Mouse (Mus musculus): ENCODE data around the gene Shisa4. TPM values are rescaled to one million over a fixed set of nuclear protein-coding genes. Genes with fewer than 3 reads are reported as not detected.

The Shisa4 gene
- total and polyA plus RNA-seq, 3 experiments, result 2.2 to 10.4 (median 2.3) TPM

- 20% methylated on average over 8 of the region's 8 CpGs for WGBS
- H3K27me3 ChIP-seq (ENCODE audit: control insufficient read depth, insufficient read depth, low read length), result no peaks in the 10 kb centered on the region
- intact Hi-C loops (cut with DNase I), result no loop called here
- H3K4me3 ChIP-seq, result no peak within 1 kb of the TSS
- no peaks in the 10 kb centered on the region for H3K79me2 ChIP-seq (replicated peaks; ENCODE audit: control insufficient read depth, insufficient read depth, low read length)
- no peaks in the 10 kb centered on the region for H3K4me1 ChIP-seq (ENCODE audit: control insufficient read depth, insufficient read depth, low read length)
- H3K27ac ChIP-seq, result no peak within 1 kb of the TSS; the same call in 1 of the 2 replicates
- TF ChIP-seq POLR2A (IDR thresholded peaks at IDR 0.05; ENCODE audit: insufficient read depth, low read depth, low read length) (no peak), EP300 (IDR thresholded peaks at IDR 0.05; ENCODE audit: insufficient read depth, low read depth, low read length) (no peak), CTCF (IDR thresholded peaks at IDR 0.05) (no peak)
- H3K36me3 ChIP-seq (ENCODE audit: control insufficient read depth, insufficient read depth, low read length), result no peaks in the 10 kb centered on the region
- 0 out of 2 replicates have a peak within 1 kb of the TSS, but pooled peaks have one; percentile 2 for H3K9ac ChIP-seq (ENCODE audit: low read depth, low read length)
- DNase-seq, result peak in 1 of 2 experiments; percentile 15
Observed at GRCm38 (mm10) chr1:135324571-135324970, 50.5 kb downstream of the Shisa4 start, which contains the start of gene Lmod1. Lmod1 (plus strand) TSS chr1:135324807.

DNA sequence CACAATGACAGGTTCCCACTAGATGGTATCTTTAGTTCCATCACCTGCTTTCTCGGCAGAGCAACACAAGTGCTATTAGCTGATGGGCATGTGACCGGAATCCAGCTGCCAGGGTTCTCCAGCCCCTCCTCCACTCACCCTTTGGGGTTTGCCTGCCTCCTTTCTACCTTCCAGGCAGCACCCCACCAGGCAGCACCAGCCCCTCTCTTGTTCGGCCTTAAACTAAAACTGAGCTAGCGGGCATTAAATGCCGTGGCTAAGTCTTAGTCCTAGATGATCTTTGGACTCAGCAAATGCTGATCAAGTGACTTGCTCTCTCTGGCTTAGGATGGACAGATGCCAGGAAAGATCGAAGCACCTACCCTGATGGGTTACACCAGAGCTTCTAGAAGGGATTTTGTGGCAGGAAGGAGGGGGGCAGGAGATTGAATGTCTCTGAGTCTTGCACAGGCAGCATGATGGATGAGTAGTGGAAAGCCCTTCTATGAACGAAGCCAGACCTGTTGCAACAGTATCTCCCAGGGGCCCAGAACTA, 51.6 kb downstream of the Shisa4 start:
- H3K4me3 ChIP-seq, result no peak overlapping the region
- no peak overlapping the region for H3K27ac ChIP-seq
- no peak for TF ChIP-seq CTCF (IDR thresholded peaks at IDR 0.05)
- TF ChIP-seq POLR2A (IDR thresholded peaks at IDR 0.05; ENCODE audit: insufficient read depth, low read depth, low read length), result no peak
- TF ChIP-seq EP300 (IDR thresholded peaks at IDR 0.05; ENCODE audit: insufficient read depth, low read depth, low read length), result no peak
- H3K36me3 ChIP-seq (ENCODE audit: control insufficient read depth, insufficient read depth, low read length), result no peaks in the 10 kb centered on the region
- H3K27me3 ChIP-seq (ENCODE audit: control insufficient read depth, insufficient read depth, low read length), result no peaks in the 10 kb centered on the region
- intact Hi-C loops (cut with DNase I), result no loop called here
- DNase-seq, result no peak
- 92% methylated on average over 7 of the region's 7 CpGs for WGBS
- no peak overlapping the region for H3K9ac ChIP-seq (ENCODE audit: low read depth, low read length)
- no peaks in the 10 kb centered on the region for H3K4me1 ChIP-seq (ENCODE audit: control insufficient read depth, insufficient read depth, low read length)
- H3K79me2 ChIP-seq (replicated peaks; ENCODE audit: control insufficient read depth, insufficient read depth, low read length), result no peaks in the 10 kb centered on the region

Other genes starting within 250 kb of the Shisa4 start
- gene Ptpn7, start 242.5 kb downstream of the Shisa4 start, total RNA-seq (2021), result under 1 TPM; 0.73 to 0.82 TPM
- 0.82 and 1.4 TPM in 2 replicates for gene Ptpn7, start 242.5 kb downstream of the Shisa4 start, polyA plus RNA-seq (2012; rRNA removed)
- gene Arl8a, start 228.4 kb downstream of the Shisa4 start, total RNA-seq (2021), result 10 to 100 TPM; 20.1 to 21.0 TPM
- gene Arl8a, start 228.4 kb downstream of the Shisa4 start, polyA plus RNA-seq (2012; rRNA removed), result 30.5 and 32.5 TPM in 2 replicates
- under 1 TPM; 0.97 to 0.98 TPM for gene Gpr37l1, start 207.6 kb downstream of the Shisa4 start, total RNA-seq (2021)
- gene Gpr37l1, start 207.6 kb downstream of the Shisa4 start, polyA plus RNA-seq (2012; rRNA removed), result 2.3 and 3.6 TPM in 2 replicates
- gene Elf3, start 116.7 kb downstream of the Shisa4 start, total RNA-seq (2021), result not detected
- gene Elf3, start 116.7 kb downstream of the Shisa4 start, polyA plus RNA-seq (2012; rRNA removed), result 2.0 TPM in 1 of 2 replicates, not detected in the other
- 10 to 100 TPM; 20.0 to 22.6 TPM for gene Rnpep, start 91.2 kb downstream of the Shisa4 start, total RNA-seq (2021)
- 14.0 and 14.4 TPM in 2 replicates for gene Rnpep, start 91.2 kb downstream of the Shisa4 start, polyA plus RNA-seq (2012; rRNA removed)
- 100 to 1,000 TPM; 325 to 370 TPM for gene Timm17a, start 61.5 kb downstream of the Shisa4 start, total RNA-seq (2021)
- 185 and 239 TPM in 2 replicates for gene Timm17a, start 61.5 kb downstream of the Shisa4 start, polyA plus RNA-seq (2012; rRNA removed)
- 1 to 10 TPM; 3.7 to 4.7 TPM for gene Lmod1, start 50.4 kb downstream of the Shisa4 start, total RNA-seq (2021)
- 4.8 and 6.4 TPM in 2 replicates for gene Lmod1, start 50.4 kb downstream of the Shisa4 start, polyA plus RNA-seq (2012; rRNA removed)
- 10 to 100 TPM; 31.9 to 35.3 TPM for gene Ipo9, start 55.3 kb upstream of the Shisa4 start, total RNA-seq (2021)
- 40.8 and 64.6 TPM in 2 replicates for gene Ipo9, start 55.3 kb upstream of the Shisa4 start, polyA plus RNA-seq (2012; rRNA removed)
- 10 to 100 TPM; 19.1 to 20.7 TPM for gene Nav1, start 232.1 kb upstream of the Shisa4 start, total RNA-seq (2021)
- 15.2 and 16.8 TPM in 2 replicates for gene Nav1, start 232.1 kb upstream of the Shisa4 start, polyA plus RNA-seq (2012; rRNA removed)